In the genomic region with DNA sequence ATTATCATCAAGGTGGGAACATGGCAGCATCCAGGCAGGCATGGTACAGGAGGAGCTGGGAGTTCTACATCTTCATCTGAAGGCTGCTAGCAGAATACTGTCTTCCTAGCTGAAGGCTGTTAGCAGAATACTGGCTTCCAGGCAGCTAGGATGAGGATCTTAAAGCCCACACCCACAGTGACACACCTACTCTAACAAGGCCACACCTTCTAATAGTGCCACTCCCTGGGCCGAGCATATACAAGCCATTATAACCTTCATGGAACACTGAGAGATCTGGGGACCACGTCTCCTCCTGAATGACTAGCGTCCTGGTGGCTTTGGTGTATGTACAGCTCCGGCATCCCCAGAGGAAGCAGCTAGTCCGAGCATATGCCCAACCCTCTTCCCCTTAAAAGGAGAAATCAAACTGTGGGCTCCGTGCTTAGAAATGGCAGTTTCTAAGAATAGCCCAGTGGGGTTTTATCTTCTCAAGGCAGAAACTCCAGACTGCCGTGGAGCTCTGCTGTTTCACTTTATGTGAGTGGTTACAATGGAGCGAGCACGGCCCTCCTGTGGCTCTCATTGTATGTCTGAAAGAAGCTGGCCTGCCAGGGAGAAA, we compare ENCODE assay signal across 9 mouse cellular contexts. TPM values are rescaled to one million over a fixed set of nuclear protein-coding genes. Genes with fewer than 3 reads are reported as not detected.
DNase-seq lines count a peak whose midpoint lies in the region; ATAC-seq and TF ChIP-seq lines count a peak whose summit lies in the region.
"Not testable (repeated sequence)": the region's sequence is repeated elsewhere in the genome, so short reads cannot be mapped to it uniquely, and the experiment has no call there.
"Had no signal": no experiment of that assay in that cellular context is flagged by ENCODE, and none has a peak within 500 bp of the region (broad histone marks: within the 10 kb centered on the region; RNA-seq: fewer than 3 reads in every experiment).

No protein-coding gene starts in this region.

- ATAC-seq in erythroid progenitor cell, adult 5-6 weeks (replicated peaks; ENCODE audit: low FRiP score, poor library complexity, severe bottlenecking) = peak; percentile 83
- not testable (repeated sequence) for ATAC-seq in heart, embryonic 11.5 days (replicated peaks; ENCODE audit: insufficient number of reproducible peaks, low FRiP score, low TSS enrichment); stomach, embryonic 16.5 days (ENCODE audit: insufficient read depth, low FRiP score)
- peak; percentile 90 for ATAC-seq in liver, embryonic 13.5 days (ENCODE audit: low read depth)
- 0 out of 2 replicates have a peak, but pooled peaks have one; percentile 20 for ATAC-seq in midbrain, embryonic 15.5 days (replicated peaks)

- not testable (repeated sequence) for H3K9me3 ChIP-seq in heart, embryonic 11.5 days (replicated peaks; ENCODE audit: control insufficient read depth, low read length); liver, embryonic 13.5 days (replicated peaks); midbrain, embryonic 15.5 days; stomach, embryonic 16.5 days (replicated peaks; ENCODE audit: control insufficient read depth, low read length)

- peaks cover 16% of the 10 kb centered on the region for H3K36me3 ChIP-seq in heart, embryonic 11.5 days (ENCODE audit: control insufficient read depth, insufficient read depth, low read length)
- peaks cover 56% of the 10 kb centered on the region for H3K36me3 ChIP-seq in liver, embryonic 13.5 days
- H3K36me3 ChIP-seq in midbrain, embryonic 15.5 days (replicated peaks) = peaks cover 43% of the 10 kb centered on the region
- peaks cover 13% of the 10 kb centered on the region for H3K36me3 ChIP-seq in stomach, embryonic 16.5 days (ENCODE audit: control insufficient read depth, insufficient read depth, low read length)

- 0 out of 2 replicates have a peak overlapping the region, but pooled peaks have one; percentile 3 for H3K4me2 ChIP-seq in heart, embryonic 11.5 days
- peak overlapping the region; percentile 58 for H3K4me2 ChIP-seq in liver, embryonic 13.5 days
- H3K4me2 ChIP-seq in midbrain, embryonic 15.5 days; stomach, embryonic 16.5 days (ENCODE audit: low read depth, low read length): not testable (repeated sequence)

- TF ChIP-seq CTCF in brain, embryonic 14.5 days (IDR thresholded peaks at IDR 0.05; ENCODE audit: borderline replicate concordance, extremely low read depth, insufficient read depth, insufficient read length); layer of hippocampus, adult 2 months (conservative IDR thresholded peaks at IDR 0.05): not testable (repeated sequence)

- H3K27ac ChIP-seq in heart, embryonic 11.5 days (ENCODE audit: low read depth, low read length) = 0 out of 2 replicates have a peak overlapping the region, but pooled peaks have one; percentile 47
- peak overlapping the region; percentile 53; the same call in 1 of the 2 replicates for H3K27ac ChIP-seq in layer of hippocampus, adult 2 months
- H3K27ac ChIP-seq in liver, embryonic 13.5 days = peak overlapping the region; percentile 88
- H3K27ac ChIP-seq in midbrain, embryonic 15.5 days = 0 out of 2 replicates have a peak overlapping the region, but pooled peaks have one; percentile 10
- 0 out of 2 replicates have a peak overlapping the region, but pooled peaks have one; percentile 26 for H3K27ac ChIP-seq in stomach, embryonic 16.5 days (ENCODE audit: low read length)

- not testable (repeated sequence) for TF ChIP-seq POLR2A in brain, embryonic 14.5 days (IDR thresholded peaks at IDR 0.05; ENCODE audit: borderline replicate concordance, extremely low read depth, insufficient read depth, insufficient read length, poor library complexity, severe bottlenecking)

- peak; percentile 40 for DNase-seq in brain, embryonic 14.5 days (ENCODE audit: low read depth)
- DNase-seq in layer of hippocampus, adult 2 months (ENCODE audit: low spot score in 2 of 2) = not testable (repeated sequence)
- peak; percentile 46 for DNase-seq in liver, embryonic 13.5 days

- H3K4me1 ChIP-seq in heart, embryonic 11.5 days (ENCODE audit: control insufficient read depth, insufficient read depth, low read length); midbrain, embryonic 15.5 days; stomach, embryonic 16.5 days (ENCODE audit: control insufficient read depth, insufficient read depth, low read length): not testable (repeated sequence)
- H3K4me1 ChIP-seq in liver, embryonic 13.5 days (replicated peaks) = peaks cover 53% of the 10 kb centered on the region

- H3K27me3 ChIP-seq in heart, embryonic 11.5 days (ENCODE audit: control insufficient read depth, insufficient read depth, low read length); liver, embryonic 13.5 days; midbrain, embryonic 15.5 days (replicated peaks); stomach, embryonic 16.5 days (ENCODE audit: control insufficient read depth, insufficient read depth, low read length): not testable (repeated sequence)

- not testable (repeated sequence) for H3K4me3 ChIP-seq in heart, embryonic 11.5 days (ENCODE audit: low read depth, low read length); layer of hippocampus, adult 2 months; midbrain, embryonic 15.5 days; stomach, embryonic 16.5 days (replicated peaks; ENCODE audit: low read length)
- H3K4me3 ChIP-seq in liver, embryonic 13.5 days (replicated peaks) = peak overlapping the region; percentile 47

- WGBS in heart, embryonic 11.5 days (ENCODE audit: insufficient replicate concordance) = 35% methylated on average over 9 of the region's 9 CpGs
- WGBS in liver, embryonic 13.5 days (ENCODE audit: insufficient replicate concordance) = 12% methylated on average over 9 of the region's 9 CpGs
- WGBS in midbrain, embryonic 15.5 days = 42% methylated on average over 9 of the region's 9 CpGs
- WGBS in stomach, embryonic 16.5 days = 68% methylated on average over 9 of the region's 9 CpGs

- H3K9ac ChIP-seq in heart, embryonic 11.5 days (ENCODE audit: low read depth, low read length); midbrain, embryonic 15.5 days; stomach, embryonic 16.5 days (ENCODE audit: low read length): not testable (repeated sequence)
- H3K9ac ChIP-seq in liver, embryonic 13.5 days = peak overlapping the region; percentile 53; the same call in 1 of the 2 replicates

RNA-seq across cellular contexts. Expression of a gene that starts 43.1 kb away (rescaled TPM):
- polyA plus RNA-seq in brain, embryonic 14.5 days (2012; rRNA removed) = 34.1 and 38.6 TPM in 2 replicates
- not detected in 2 replicates for total RNA-seq in erythroid progenitor cell, adult 5-6 weeks (2015; ENCODE audit: low replicate concordance)
- not detected in 2 replicates for total RNA-seq in erythroid progenitor cell, adult 5-6 weeks (2017; ENCODE audit: low replicate concordance)
- 3.4 TPM in 2 replicates for polyA plus RNA-seq in heart, embryonic 11.5 days (2014; fragmentation: Nextera tagmentation; extraction: Ambion mirVana)
- total RNA-seq in layer of hippocampus, adult 2 months (2021) = 100 to 1,000 TPM; 667 to 672 TPM
- 0.35 and 0.57 TPM in 2 replicates for polyA plus RNA-seq in liver, embryonic 13.5 days (2015; fragmentation: Nextera tagmentation; extraction: Ambion mirVana)
- polyA plus RNA-seq in midbrain, embryonic 15.5 days (2015; fragmentation: Nextera tagmentation; extraction: Ambion mirVana) = 26.2 and 32.5 TPM in 2 replicates
- 11.5 and 12.5 TPM in 2 replicates for polyA plus RNA-seq in stomach, embryonic 16.5 days (2015; fragmentation: Nextera tagmentation; extraction: Ambion mirVana)
- total RNA-seq: CH12.LX had no signal
- polyA plus RNA-seq: Patski had no signal

Comparison
In these comparisons a context has a peak if more than half of its experiments do, and no peak if none do; other contexts are left out.
1. H3K27ac ChIP-seq: peak in every context shown above with its lines; median percentile 88 in liver, embryonic 13.5 days; 53 in layer of hippocampus, adult 2 months; 47 in heart, embryonic 11.5 days; 26 in stomach, embryonic 16.5 days; 10 in midbrain, embryonic 15.5 days.